Mouse (Mus musculus): ENCODE measurements around the gene Copa. TPM values are rescaled to one million over a fixed set of nuclear protein-coding genes. Genes with fewer than 3 reads are reported as not detected.

Copa gene
- 120 and 132 TPM in 2 replicates for total RNA-seq (2015)
- total RNA-seq (2017), result 122 and 132 TPM in 2 replicates

DNA sequence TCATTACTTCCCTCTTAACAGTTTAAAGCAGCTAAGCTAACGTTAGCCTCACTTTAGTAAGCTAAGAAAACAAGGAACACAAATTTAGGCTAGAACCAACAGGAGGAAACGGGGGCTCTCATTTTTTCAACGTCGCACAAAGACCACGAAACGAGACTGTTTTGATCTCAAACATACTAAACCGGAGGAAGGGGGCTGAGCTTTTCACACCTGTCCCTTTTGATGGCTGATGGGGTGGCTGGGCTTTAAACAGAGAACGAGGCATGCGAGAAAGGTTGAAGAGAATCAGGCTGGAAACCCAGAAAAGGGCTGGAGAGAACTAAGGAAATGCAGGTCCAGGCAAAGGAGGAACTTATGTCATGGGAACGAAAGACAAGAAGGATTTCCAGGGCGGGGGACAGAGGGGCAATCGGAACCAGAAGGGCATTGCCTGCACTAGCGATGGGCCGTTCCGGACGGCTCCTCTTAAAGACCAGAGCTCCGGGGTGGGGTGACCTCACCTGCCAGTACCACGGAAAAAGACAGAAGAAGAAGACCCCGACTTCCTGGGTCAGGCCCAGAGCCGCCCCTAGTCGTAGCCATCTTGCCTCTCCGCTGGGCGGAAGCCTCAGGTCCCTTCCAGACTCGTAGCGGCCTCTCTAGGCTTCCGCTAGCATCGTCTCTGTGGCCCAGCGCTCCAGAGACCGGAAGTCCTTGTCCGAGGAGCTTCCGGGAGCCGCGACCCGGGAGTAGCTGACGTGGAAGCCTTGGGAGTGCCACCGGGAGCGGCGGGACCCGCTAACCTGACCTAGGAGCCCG, at the start of gene Copa, which contains the start of gene Ncstn:
Gene Copa (plus strand): TSS at position 429 of the 798 bp plus-strand sequence.
Gene Ncstn (minus strand): TSS at position 695 of the 798 bp plus-strand sequence.
- peak; percentile 98 for ATAC-seq (ENCODE audit: poor library complexity, severe bottlenecking)

DNA sequence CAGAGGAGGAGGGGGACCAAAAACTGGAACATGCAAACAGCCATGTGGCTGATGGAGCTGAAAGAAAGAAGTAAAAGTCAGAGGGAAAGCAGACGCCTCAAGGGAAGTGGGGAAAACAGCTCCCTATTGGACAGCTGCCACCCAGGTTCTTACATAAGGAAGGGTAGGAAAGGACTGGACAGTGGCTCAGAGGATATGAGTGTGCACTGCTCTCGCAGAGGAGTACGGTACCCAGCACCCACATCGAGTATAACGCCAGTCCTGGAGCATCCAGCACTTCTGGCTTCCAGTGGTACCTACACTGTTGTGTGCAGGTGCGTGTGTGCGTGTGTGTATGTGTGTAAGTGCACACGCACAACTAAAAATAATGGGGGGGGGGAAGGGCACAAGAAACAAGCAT, 35.9 kb upstream of the Copa start:
- ATAC-seq (ENCODE audit: poor library complexity, severe bottlenecking), result no peak

DNA sequence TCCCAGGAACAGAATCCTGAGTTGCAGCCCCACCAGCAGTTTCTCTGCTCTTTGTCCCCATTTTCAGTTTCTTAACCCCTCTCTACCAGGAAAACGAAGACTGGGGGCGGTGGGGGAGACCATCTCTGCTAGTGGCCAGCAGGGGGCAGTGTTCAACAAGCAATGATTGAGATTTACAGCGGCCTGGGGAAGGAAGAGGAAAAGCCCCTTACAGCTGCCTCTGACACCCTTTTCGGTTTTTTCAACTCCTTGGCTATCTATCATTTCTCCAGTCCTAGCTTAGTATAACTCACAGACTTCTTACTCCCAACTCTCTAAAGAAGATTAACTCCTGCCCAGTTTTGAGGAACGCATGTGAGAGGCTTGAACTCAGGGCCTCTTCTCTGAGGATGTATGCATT, 35.4 kb upstream of the Copa start:
- peak; percentile 88 for ATAC-seq (ENCODE audit: poor library complexity, severe bottlenecking)

DNA sequence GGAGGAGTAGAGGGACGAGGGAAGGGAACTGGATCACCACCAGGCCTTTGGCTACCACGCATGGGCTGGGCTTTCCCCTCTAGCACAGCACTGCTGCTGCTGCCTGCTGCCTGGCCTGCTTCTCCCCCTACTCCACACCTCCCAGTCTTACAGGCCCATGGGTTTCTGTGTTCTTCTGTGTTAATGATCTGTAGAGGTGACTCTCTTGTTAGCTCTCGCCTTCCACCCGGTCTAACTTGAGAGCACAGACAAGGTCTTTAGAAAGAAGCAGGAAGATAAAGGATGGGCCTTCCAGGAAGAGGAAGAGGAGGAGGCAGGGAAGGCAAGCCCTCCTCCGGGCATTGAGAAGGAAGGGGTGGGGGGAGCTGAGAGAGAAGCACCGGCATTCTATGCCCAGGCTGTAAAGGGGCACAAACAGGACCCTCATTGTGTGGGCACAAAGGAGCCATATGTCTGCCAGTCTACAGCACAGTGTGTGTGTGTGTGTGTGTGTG, 34.0 kb upstream of the Copa start:
- ATAC-seq (ENCODE audit: poor library complexity, severe bottlenecking), result no peak

DNA sequence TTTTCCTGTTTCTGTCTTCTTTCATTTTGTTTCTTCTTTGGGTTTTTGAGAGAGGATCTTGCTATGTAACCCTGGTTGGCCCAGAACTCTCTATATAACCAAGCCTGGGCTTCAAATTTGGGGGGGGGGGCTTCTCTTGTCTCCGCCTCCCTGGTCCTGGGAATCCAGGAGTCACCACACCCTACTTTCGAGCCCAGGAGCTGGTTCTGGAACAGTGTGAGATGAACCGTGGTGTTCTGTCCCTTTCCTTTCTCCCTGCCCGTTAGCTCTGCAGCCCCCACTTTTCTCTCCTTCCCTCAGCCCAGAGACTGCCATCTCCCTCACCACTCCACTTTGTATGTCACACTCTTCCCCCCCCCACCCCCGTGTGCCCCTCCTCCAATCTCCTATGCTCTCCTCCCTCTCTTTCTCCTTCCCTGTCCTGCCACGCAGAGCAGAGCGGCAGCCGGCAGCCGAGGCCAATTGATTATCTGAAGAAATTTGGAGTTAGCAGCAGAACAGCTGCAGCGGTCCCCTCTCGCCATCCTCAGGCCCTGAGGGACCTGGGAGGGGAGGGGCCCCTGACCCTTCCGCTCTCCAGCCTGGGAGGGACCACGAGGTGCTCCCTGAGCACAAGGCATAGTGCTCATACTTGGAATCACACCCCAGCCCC, 33.1 kb upstream of the Copa start:
- no peak for ATAC-seq (ENCODE audit: poor library complexity, severe bottlenecking)

DNA sequence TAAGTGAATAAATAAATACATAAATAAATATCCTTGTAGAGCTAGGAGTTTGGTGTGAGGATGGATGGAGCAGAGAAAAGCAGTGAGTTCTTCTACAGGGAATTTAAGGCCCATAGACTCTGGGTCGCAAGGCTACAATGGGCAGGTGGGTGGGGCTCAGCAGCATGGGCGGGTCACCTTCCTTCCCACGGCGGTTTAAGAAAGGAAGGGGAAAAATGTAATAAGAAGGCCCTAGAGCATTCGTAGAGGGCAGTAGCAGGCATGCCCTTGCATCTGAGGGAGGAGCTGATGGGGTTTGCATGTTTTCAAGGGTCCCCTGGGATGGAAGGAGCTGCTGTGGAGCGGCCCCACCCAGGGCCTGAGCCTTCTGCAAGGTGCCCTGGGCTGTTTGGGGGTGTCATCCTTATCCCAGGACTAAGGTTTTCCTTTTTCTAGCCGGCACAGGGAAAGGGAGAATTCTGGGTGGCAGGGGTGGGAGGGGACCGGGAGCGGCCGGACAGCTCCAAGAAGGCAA, 29.5 kb upstream of the Copa start:
- no peak for ATAC-seq (ENCODE audit: poor library complexity, severe bottlenecking)

DNA sequence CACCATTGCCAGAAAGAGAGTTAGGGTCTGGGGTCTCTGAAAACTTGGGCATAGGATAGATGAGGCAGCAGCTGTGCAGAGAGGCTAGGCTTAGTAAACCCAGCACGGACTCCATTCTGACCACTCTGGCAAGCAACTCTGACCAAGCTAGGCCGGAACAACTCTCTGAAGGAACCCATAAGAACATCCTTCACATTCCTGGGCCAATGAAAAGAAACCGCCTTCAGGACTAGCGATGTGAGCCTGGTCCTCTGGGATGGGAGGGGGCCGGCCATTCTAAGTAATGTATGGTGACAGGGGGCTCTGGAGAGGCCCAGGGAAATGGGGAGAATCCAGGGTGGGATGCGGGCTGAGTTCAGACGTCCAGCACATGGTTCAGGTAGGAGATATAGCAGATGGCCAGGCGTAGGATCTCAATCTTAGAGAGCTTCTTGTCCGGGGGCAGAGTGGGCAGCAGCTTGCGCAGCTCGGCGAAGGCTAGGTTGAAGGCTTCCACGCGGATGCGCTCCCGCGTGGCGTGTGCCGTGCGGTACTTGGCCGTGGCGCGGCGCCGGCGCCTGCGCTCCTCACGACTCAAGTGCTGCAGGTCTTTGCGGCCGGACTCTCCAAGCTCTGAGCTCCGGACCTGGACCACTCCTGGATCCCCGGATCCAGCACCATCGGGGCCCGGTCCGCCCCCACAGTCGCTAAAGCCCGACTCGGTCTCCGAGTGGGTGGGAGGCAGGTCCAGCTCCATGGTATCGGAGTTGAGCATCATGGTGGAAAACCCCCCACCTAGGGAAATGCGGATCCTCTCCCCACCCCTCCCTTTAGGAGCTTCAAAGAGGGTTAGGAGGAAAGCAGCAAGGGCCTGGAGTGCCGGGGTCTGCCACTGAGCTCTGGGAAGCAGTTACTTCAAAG, 28.5 kb upstream of the Copa start:
- ATAC-seq (ENCODE audit: poor library complexity, severe bottlenecking), result no peak

DNA sequence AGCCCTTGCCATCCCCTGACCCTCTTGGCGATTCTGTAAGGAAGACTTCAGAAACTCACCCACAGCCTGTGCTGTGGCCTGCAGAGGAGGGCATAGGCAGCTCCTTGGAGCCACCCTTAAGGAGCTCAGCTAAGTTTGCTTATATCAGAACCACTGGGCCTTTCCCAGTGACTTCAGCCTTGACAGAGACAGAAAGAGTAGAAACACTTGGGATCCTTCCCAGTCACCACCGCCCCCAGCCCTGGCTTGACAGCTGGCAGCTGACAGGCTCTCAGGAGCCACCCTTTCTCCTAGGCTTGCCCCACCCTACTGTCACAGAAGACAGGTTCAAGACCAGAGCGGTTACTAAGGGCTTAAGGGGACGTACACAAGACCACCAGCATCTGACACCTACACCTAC, 26.1 kb upstream of the Copa start:
- ATAC-seq (ENCODE audit: poor library complexity, severe bottlenecking), result no peak

DNA sequence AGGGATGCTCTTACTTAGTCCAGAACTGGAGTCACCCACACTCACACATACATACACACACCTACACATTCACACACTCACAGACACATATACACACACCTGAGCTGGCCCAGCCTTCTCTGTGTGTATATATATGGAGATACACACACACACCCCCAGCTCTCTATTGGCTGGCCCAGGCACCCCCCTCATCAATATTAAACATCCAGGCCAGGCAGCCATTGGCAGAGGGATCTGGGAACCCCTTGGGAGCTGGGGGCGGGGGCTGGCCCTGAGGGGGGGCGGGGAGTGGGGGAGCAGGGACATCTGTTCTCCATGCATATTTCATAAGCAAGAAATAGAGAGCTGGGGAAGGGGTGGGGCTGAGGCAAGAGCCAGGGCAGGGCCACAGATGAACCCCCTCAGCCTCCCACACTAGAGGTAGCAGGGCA, 24.8 kb upstream of the Copa start, which contains the start of gene Nhlh1:
Gene Nhlh1 (minus strand): TSS at position 83 of the 431 bp plus-strand sequence.
- ATAC-seq (ENCODE audit: poor library complexity, severe bottlenecking), result no peak

DNA sequence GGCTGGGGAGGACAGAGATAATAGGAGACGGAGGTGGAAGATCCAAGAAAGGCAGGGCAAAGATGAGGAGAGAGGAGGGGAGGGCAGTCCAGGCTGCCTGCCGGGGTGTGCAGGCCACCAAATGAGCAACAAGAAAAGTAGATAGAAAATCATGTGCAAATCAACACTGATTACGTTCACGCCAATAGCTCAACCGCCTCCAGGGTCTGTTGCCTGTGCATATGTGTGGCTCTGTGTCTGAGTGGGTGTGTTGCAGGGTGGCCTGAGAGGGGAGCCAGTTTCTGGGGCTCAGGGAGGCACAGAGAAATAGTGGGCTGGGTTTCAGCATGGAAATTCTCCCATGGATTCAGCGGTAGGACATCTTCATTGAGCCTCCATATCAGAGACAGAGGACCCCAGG, 24.0 kb upstream of the Copa start:
- ATAC-seq (ENCODE audit: poor library complexity, severe bottlenecking), result no peak

DNA sequence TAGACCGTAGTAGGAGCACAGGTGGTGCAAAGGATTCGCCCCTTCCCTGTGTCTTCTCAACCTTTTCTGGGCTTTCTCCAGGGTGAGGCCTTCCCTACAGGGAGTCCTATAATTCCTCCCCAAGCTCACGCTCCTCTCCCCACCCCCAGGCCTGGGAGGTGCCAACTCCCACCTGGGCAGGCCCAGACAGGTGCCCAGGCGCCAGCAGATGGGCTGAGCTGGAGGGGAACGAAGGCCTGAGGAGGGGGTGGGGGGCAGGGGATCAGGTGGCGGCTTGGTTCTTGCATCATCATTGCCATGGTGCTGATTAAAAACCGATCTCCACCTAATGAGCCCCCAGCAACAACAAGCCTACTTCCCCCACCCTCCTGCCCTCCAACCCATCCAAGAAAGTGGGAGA, 23.5 kb upstream of the Copa start:
- no peak for ATAC-seq (ENCODE audit: poor library complexity, severe bottlenecking)

DNA sequence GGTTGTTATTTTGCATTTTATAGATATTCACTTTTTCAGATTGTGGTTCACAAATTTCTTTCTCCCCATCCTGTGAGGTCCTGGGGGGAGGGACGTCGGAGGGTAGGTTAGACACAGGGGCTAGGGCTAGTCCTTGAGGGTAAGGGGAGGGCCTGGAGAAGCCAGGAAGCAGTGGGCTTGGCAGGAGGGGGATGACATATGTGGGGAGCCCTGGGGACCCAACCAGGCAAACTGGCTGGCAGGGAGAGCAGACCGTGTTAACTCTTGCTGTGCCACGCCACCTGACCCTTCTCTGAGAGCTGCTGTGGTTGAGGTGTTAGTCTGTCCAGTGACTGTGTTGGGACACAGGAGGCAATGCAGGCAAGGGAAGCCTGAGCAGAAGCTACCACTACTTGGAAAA, 21.7 kb upstream of the Copa start:
- no peak for ATAC-seq (ENCODE audit: poor library complexity, severe bottlenecking)

DNA sequence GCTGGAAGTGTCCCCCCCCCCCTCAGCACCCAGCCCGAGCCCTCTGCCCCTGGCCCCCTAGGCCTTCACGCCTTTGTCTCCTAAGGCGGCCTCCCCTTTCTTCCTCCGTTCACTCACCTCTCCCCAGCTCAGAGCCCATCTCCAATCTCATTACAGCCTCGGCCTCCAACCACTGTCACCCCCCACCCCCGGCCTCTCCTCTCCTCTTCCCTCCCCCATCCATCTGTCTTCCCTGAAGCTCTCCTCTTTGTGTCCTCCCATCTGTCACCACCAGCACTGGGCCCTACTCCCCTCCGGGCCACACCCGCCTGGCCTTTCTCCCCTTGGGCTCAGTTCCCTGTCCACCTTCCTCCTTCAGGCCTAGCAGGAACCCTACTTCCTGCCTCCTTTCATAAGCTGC, 21.1 kb upstream of the Copa start:
- ATAC-seq (ENCODE audit: poor library complexity, severe bottlenecking), result 0 out of 2 replicates have a peak, but pooled peaks have one; percentile 38

DNA sequence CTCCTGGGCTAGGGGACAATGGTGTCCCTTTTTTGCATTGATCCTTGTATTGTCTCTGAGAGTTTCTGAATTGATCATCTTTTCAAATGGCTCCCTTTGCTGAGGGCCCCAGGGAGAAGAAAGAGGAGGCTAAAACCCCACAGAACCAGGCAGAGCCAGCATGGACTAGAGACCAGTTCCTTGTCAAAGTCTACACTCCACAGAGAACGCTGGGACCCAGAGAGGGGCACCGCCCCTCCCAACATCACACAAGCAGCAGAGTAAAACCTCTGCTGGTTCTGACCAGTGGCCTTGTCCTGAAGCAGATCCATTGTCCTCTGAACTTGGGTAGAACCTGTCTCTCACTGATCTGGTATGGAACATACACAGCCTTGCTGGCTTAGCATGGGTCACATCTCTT, 20.2 kb upstream of the Copa start:
- no peak for ATAC-seq (ENCODE audit: poor library complexity, severe bottlenecking)

DNA sequence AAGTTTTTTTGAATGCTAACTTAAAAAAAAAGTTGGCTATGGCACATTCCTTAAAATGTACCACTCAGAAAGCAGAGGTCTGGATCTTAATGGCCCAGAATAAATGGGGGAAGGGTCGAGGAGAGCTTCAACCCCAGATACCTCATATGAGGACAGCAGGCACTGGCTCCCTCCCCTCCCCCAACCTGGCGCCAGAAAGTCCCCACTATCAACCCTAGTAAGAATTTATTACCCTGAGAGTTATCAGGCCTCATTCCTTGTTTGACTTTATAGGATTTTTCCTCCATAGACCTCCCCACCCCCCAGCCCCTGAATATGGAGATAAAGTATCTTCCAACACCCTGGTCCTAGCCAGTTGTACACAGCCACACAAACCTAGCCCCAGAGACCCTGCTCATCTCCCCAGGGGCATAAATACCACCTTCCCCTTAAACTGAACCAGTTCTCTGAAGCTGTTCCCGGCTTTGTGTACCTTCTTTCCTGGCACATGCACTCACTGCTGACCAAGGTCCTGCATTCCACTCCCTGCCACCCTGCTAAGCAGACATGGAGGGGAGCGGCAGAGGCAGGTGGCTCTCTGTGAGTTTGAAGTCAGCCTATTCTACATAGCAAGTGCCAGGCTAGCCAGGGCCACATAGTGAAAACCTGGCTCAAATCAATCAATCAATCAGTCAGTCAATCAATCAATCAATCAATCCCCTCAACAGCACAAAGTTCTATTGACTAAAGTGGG, 18.9 kb upstream of the Copa start:
- no peak for ATAC-seq (ENCODE audit: poor library complexity, severe bottlenecking)

DNA sequence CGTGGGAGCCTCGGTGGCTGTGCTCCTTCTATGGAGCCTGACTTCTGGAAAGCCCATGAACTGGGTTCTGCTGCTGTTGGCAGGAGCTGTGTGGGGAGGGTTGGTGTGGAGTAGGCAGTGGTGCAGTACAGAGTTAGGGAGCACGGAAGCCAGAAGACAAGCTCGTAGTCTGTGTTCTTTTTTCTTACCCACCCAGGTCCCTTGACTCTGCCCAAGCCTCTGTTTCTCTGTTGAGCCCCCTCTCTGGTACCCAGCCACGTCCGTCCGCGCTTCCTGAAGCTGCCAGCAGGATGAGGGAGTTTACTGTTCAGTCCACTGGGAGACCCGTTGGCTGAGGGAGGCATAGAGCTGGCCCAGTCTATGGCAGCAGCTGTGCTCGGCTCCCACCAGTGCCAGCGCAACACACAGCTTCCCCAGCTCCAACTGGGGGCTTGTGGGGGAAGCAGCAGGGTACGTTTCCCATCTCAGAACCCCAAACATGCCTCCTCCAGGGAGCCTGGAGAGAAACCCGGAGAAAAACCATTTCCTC, 17.7 kb upstream of the Copa start:
- no peak for ATAC-seq (ENCODE audit: poor library complexity, severe bottlenecking)

DNA sequence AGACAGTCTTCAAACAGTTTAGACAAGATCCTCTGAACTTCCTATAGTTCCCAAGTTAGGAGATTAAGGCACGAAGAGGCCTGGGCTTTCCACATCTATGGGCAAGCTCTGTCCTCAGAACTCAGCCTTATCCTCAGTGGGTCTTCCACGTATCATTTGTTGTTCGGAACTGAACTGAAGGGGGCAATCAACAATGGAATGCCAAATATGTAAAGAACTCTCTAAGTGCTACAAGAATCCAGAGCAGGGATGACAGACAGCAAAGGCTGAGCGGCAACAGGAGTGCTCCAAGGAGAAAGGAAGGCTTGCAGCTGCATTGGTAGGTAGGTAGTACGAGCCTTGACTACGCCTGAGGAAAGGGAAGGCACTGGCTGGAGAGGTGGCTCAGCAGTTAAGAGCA, 12.1 kb upstream of the Copa start:
- no peak for ATAC-seq (ENCODE audit: poor library complexity, severe bottlenecking)

DNA sequence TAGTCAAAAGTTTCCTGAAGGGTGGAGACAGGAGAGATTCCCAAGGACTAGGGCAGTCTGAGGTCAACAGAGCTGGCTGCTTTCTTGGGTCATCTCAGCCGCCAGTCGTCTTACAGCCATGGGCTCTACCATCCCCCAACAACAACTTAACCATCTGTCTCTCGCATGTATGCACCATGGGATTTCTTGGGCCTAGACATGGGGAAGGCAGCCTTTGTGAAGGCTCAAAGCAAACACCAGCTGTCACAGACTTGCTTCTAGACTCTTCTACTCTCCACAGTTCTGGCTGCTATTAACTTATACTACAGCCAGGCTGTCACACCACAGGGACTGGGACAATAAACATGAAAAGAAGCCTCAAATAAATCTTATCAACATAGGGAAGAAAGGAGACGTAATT, 10.8 kb upstream of the Copa start:
- no peak for ATAC-seq (ENCODE audit: poor library complexity, severe bottlenecking)

DNA sequence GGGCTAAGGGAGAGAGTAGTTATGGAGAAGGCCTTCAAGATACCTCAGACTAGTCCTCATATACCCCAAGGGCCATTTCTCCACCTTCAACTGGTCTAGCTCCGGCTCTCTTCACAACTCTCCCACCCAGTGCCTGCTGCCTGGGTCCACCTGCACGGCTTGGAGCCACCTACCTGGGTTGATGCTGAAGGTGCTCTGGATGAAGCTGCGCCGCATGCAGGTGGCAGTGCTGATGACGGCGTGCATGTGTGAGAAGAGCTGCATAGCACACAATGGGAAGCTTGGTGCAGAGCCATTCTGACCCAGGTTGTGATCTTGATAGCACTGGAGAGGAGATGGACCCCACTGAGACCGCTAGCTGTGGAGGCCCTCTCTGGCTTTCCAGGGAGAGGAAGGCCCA, 9.7 kb upstream of the Copa start:
- ATAC-seq (ENCODE audit: poor library complexity, severe bottlenecking), result no peak

DNA sequence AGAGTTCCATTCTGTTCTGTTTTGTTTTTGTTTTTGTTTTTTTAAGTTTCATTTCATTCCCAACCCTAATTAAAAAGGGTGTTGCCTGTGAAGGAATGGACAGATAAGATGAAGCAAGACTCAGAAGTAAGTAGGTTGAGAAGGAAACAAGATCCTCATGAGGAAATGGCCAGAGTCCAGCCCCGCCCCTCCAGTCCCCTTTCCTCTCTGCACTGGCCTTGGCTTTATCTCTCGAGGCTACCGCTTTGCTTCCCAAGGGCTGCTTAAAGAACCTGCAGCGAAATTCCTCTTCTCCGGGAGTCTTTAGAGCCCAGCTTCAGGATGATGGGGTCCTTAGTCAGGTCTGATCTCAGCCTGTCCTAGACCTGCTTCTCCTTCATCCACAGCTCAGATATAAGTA, 4.3 kb upstream of the Copa start:
- no peak for ATAC-seq (ENCODE audit: poor library complexity, severe bottlenecking)

Data from megakaryocyte, adult 5-6 weeks (primary cell).